Mouse (Mus musculus) limb, embryonic 10.5 days (tissue): ENCODE results near the gene Zdhhc20. TPM values are rescaled to one million over a fixed set of nuclear protein-coding genes. Genes with fewer than 3 reads are reported as not detected.
A peak's percentile ranks its signal among the peaks of the same experiment; 100 is the strongest.
"Not testable (repeated sequence)": the region's sequence is repeated elsewhere in the genome, so short reads cannot be mapped to it uniquely, and the experiment has no call there.

ENCODE experiments used
- DNase-seq: peaks from one replicate; pipeline ENCODE4 v3.0.0-alpha.2; 2017; ENCODE audit warnings: low spot score
- H3K27ac ChIP-seq: fragments of 300-500 bp; sonication (generic); 2 replicates; pipeline ENCODE4 v1.5.1; 2016; ENCODE audit warnings: mild to moderate bottlenecking
- H3K27me3 ChIP-seq: fragments of 300-500 bp; sonication (generic); 2 replicates; pipeline ENCODE4 v1.6.1; 2016; ENCODE audit warnings: low read depth, mild to moderate bottlenecking; ENCODE audit not compliant: poor library complexity, severe bottlenecking
- H3K36me3 ChIP-seq: fragments of 300-500 bp; sonication (generic); 2 replicates; pipeline ENCODE4 v1.6.1; 2016; ENCODE audit warnings: mild to moderate bottlenecking, moderate library complexity
- H3K4me1 ChIP-seq: fragments of 300-500 bp; sonication (generic); 2 replicates; pipeline ENCODE4 v1.6.1; 2016
- H3K4me3 ChIP-seq: fragments of 300-500 bp; sonication (generic); 2 replicates; pipeline ENCODE4 v1.5.1; 2016; ENCODE audit warnings: mild to moderate bottlenecking, moderate library complexity
- H3K9me3 ChIP-seq: fragments of 300-500 bp; sonication (generic); replicated peaks from 2 replicates; pipeline ENCODE4 v1.6.1; 2016; ENCODE audit warnings: mild to moderate bottlenecking
- WGBS: fragments of 180-500 bp; shearing (Covaris S2); methylation state at CpG from one replicate; pipeline ENCODE4 v1.1.7; 2016; 5-methylcytosine and 5-hydroxymethylcytosine counted together
- polyA plus RNA-seq: library from polyadenylated mRNA; unstranded; fragments of >200 nt; fragmentation: Nextera tagmentation; extraction: Ambion mirVana; gene quantifications from 2 replicates; pipeline ENCODE4 v1.2.1, GENCODE M21; 2016

Gene Zdhhc20
- polyA plus RNA-seq, 1 experiment from 2014 or later, result 62.7 TPM

DNA sequence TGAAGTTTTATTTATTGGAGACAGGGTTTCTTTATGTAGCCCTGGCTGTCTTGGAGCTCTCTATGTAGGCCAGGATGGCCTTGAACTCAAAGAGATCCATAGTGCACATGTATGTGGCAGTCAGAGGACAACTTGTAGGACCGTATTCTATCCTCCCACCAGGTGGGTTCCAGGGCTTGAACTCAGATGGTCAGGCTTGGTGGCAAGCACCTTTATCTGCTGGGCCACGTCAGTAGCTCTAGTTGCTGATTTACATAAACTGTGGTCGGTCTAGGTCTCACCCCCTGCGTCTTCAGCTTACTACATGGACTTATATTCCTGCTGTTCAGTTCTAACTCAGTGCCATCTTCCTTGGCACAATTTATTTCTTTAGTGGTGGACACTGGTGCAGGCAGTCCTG is 21.2 kb upstream of the Zdhhc20 start:
- H3K4me1 ChIP-seq, result no peaks in the 10 kb centered on the region
- H3K27ac ChIP-seq, result no peak overlapping the region
- H3K9me3 ChIP-seq, result no peaks in the 10 kb centered on the region
- H3K4me3 ChIP-seq, result no peak overlapping the region
- DNase-seq, result no peak
- peaks cover 8% of the 10 kb centered on the region; the same call in 1 of the 2 replicates for H3K36me3 ChIP-seq
- H3K27me3 ChIP-seq, result no peaks in the 10 kb centered on the region
- WGBS, result 84% methylated on average over 4 of the region's 4 CpGs

DNA sequence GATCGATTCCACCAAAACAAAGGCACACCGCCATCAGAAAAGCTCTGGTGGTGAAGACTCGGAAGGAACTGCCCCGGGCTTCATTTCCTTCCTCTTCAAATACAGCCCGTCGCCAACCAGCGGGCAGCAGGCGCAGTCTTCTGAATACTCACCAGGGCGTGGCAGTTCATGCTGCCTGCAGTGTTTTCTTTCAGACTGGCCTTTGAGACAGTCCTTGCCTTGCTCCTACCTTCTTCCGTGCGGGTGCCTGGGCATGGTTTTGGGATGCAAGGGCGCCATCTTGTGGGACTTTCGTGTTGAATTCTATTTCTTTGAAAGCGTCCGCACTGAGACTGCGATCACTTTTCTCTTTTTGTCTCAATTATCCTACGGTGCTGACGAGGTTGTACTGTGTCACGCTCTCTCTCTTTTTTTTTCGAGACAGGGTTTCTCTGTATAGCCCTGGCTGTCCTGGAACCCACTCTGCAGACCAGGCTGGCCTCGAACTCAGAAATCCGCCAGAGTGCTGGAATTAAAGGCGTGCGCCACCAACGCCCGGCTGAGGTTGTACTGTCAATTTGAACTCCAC is 20.5 kb upstream of the Zdhhc20 start:
- H3K4me3 ChIP-seq, result peak overlapping the region; percentile 40
- H3K27ac ChIP-seq, result peak overlapping the region; percentile 66
- 25% methylated on average over 26 of the region's 26 CpGs for WGBS
- no peaks in the 10 kb centered on the region for H3K4me1 ChIP-seq
- H3K9me3 ChIP-seq, result no peaks in the 10 kb centered on the region
- DNase-seq, result peak; percentile 82
- H3K36me3 ChIP-seq, result peaks cover 2% of the 10 kb centered on the region; the same call in 1 of the 2 replicates
- H3K27me3 ChIP-seq, result no peaks in the 10 kb centered on the region

DNA sequence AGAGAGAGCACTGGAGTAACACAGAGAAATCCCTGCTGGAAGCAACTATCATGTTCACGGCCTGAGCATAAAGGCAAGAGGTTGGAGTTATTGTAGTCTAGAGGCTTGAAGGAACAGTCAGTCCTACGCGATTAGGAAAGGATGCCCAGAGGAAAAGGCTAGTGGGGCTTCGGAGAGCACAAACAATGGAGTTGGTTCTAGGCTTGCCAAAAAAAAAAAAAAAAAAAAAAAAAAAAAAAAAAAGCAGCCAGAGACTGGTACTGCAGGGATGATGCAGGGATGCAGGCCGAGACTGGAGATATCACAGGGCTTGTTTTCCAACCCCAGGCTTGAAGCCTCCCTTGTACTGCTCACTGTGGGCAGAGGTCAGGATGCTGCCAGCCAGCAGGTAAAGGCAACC is 19.2 kb upstream of the Zdhhc20 start:
- Histone ChIP-seq H3K4me3 (no peak overlapping the region), H3K36me3 (no peaks in the 10 kb centered on the region), H3K9me3 (no peaks in the 10 kb centered on the region), H3K27ac (no peak overlapping the region), H3K4me1 (no peaks in the 10 kb centered on the region), H3K27me3 (no peaks in the 10 kb centered on the region)
- no peak for DNase-seq
- WGBS, result 88% methylated on average over 5 of the region's 5 CpGs

DNA sequence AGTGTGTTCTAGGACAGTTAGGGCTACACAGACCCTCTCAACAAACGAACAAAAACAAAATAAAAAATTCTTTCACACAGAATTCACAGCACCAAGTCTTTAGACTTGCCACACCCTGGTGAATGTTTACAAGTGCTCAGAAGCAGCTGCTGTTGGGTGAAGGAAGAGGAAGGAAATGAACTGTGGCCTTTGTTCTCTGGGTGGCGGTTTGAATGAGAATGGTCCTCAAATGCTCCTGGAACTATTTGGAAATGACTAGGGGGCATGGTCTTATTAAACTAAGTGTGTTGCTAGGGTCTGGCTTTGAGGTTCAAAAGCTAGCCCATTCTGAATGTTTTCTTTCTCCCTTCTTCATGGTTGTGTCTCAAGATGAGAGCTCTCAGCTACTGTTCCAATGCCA is 18.4 kb upstream of the Zdhhc20 start:
- Histone ChIP-seq H3K4me3 (no peak overlapping the region), H3K36me3 (no peaks in the 10 kb centered on the region)
- WGBS, result 74% methylated on average over 2 of the region's 2 CpGs

DNA sequence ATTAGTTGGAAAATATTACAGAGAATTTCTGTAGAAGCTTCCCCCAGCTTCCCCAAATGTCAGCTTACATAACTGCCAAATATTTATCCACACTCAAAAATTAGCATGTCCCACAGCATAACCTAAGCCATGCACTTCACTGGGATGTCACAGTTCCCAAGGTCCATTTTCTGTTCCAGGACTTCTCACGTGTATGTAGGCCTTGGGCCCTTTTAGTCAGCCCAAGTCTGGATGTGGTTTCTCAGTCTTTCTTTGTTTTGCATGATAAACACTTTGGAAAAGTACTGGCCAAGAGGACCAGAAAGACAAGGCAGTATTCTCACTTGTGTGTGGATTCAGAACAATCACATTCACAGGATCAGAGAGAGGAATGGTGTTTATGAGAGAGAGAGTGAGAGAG is 11.9 kb upstream of the Zdhhc20 start:
- WGBS, result 74% methylated on average over 1 of the region's 1 CpGs
- Histone ChIP-seq H3K4me3 (no peak overlapping the region), H3K27ac (no peak overlapping the region), H3K9me3 (no peaks in the 10 kb centered on the region), H3K27me3 (no peaks in the 10 kb centered on the region), H3K4me1 (no peaks in the 10 kb centered on the region), H3K36me3 (no peaks in the 10 kb centered on the region)
- no peak for DNase-seq

More for the DNA sequence above, 18.4 kb upstream of the Zdhhc20 start:
- no peak for DNase-seq
- Histone ChIP-seq H3K27me3 (no peaks in the 10 kb centered on the region), H3K27ac (no peak overlapping the region), H3K4me1 (no peaks in the 10 kb centered on the region), H3K9me3 (no peaks in the 10 kb centered on the region)

DNA sequence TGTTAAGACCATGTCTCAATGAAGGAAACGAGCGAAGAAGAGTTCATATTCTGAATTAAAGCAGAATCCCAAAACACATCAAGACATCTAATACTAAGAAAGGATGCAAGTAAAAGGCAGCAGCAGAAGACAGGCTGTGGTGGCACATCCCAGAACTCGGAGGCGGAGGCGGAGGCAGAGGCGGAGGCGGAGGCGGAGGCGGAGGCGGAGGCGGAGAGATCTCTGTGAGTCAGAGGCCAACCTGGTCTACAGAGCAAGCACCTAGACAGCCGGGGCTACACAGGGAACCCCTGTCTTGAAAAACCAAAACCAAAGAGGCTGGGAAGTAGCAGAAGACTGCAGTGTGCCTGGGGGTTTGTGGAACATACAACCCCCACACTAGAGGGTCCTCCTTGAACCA is 6.8 kb upstream of the Zdhhc20 start:
- Histone ChIP-seq H3K36me3 (no peaks in the 10 kb centered on the region), H3K9me3 (no peaks in the 10 kb centered on the region), H3K27me3 (no peaks in the 10 kb centered on the region), H3K27ac (no peak overlapping the region), H3K4me1 (no peaks in the 10 kb centered on the region), H3K4me3 (no peak overlapping the region)
- no peak for DNase-seq
- 97% methylated on average over 12 of the region's 12 CpGs for whole genome bisulfite sequencing

DNA sequence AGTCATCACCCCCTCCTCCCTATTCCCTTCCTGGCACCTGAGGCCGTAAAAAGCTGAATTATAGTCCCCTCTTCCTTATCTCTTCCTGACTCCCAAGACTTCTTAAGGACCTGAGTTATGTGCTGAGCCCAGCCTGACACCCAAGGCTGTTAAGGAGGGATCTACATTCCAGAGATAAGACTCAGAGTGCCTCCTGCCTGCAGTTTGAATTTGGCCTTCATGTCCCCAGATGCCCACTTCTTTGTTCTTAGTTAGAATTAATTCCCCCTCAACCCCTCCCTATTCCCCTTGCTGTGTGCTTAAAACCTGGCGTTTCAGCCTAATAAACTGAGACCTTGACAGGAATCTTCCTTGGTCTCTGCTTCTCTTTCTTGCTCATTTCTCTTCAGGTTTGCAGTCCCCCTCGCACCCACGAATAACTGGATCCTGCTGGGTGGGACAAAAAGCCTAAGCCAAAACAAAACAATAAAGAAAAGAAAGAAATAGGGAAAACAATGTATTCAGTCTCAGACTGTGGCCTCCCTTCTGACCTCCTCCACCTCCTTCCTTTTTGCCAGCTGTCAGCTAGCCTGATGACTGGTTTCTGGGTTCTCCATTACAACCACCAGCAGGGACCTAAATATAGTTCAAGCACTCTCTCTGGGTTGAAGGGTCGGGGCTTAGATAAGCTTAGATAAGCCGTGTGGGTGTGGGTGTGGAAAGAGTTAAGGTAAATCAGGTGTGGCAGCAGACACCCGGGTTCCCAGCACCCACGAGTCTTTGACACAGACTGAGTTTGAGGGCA is 6.2 kb upstream of the Zdhhc20 start:
- H3K27me3 ChIP-seq, H3K4me3 ChIP-seq, DNase-seq, H3K36me3 ChIP-seq, H3K4me1 ChIP-seq, H3K9me3 ChIP-seq, H3K27ac ChIP-seq: not testable (repeated sequence)
- 84% methylated on average over 8 of the region's 8 CpGs for WGBS

DNA sequence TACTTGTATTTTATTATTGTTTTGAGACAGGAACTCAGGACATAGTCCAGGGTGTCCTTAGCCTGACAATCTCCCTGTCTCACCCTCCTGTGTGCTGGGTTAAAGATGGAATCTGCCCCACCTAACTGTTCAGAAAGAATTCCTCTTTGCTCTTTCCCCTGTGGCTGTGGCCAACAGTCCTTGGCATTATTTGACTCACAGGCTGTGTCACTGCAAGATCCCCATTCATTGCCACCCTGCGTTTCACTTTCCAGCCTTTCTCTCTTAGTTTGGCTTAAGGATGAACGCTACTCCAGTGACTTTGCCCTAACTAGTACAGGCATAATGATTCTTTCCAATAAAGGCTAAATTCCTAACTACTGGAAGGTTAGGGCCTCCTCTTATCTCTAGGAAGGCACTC is 4.3 kb upstream of the Zdhhc20 start:
- Histone ChIP-seq H3K27me3 (no peaks in the 10 kb centered on the region), H3K4me3 (no peak overlapping the region), H3K27ac (no peak overlapping the region), H3K36me3 (no peaks in the 10 kb centered on the region), H3K4me1 (no peaks in the 10 kb centered on the region), H3K9me3 (no peaks in the 10 kb centered on the region)
- 90% methylated on average over 2 of the region's 2 CpGs for WGBS
- no peak for DNase-seq

DNA sequence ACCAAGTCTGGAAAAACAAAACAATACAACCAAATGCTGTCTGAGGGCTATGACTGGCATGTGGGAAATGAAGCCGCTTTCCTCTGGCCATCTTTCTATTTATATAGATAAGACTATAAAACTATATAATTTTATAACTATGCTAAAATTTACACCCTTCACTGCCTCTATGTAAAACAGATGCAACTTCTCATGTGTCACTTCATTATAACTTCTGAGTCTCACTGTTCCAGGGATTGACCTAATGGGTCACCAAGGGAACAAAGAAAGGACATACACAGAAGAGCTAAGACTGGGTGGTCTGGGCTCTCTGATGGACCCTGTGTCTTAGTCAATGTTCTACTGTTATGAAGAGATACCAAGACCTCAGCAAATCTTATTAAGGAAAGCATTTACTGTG is 2.9 kb upstream of the Zdhhc20 start:
- H3K9me3 ChIP-seq, result no peaks in the 10 kb centered on the region
- H3K27me3 ChIP-seq, result no peaks in the 10 kb centered on the region
- H3K4me3 ChIP-seq, result no peak overlapping the region
- H3K4me1 ChIP-seq, result peaks cover 3% of the 10 kb centered on the region; the same call in 1 of the 2 replicates
- H3K27ac ChIP-seq, result no peak overlapping the region
- no peak for DNase-seq
- WGBS, result 100% methylated on average over 1 of the region's 1 CpGs
- no peaks in the 10 kb centered on the region for H3K36me3 ChIP-seq

DNA sequence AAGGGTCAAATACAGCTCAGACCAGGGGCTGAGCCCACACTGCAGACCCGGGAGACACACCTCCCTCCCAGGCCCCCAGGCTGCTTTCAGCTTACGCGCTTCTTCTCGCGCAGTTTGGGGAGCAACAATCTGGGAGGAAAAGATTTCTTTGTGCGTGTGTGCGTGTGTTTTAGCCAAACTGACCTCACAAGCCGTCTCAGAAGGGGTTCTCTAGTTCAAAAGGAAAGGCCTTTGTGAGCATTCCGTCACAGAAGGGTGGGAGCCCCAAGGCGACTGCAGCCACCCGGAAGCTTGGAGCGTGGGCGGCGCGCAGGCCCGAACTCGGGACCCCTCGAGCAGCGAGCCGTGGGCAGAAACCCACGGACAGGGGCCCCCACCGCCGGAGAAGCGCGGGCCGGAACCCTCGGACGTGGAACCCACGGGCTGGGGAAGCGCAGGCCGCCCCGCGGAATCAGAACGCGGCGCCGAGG is 500 bp downstream of the Zdhhc20 start:
- peaks cover 3% of the 10 kb centered on the region; the same call in 1 of the 2 replicates for H3K4me1 ChIP-seq
- peak overlapping the region; percentile 95 for H3K27ac ChIP-seq
- under 1% methylated on average over 37 of the region's 37 CpGs for WGBS
- no peaks in the 10 kb centered on the region for H3K9me3 ChIP-seq
- H3K27me3 ChIP-seq, result no peaks in the 10 kb centered on the region
- DNase-seq, result peak; percentile 68
- peak overlapping the region; percentile 93 for H3K4me3 ChIP-seq
- peaks cover 12% of the 10 kb centered on the region for H3K36me3 ChIP-seq

DNA sequence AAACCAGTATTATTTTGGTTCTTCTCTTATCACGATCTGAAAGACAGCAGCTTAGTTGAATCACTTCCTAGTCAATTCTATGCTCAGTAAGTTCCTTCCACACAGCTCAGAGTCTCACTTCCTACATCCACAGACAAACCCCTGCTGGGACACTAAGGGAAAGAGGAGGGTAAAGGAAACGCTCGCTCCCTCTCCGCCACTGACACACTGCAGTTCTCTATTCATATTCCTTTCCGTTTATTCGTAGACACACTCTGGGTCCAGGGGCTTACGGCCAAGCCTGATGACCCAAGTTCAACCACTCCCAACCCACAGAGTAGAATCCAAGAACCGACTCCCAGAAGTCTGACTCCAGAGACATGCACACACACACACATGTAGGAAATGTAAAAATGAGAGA is 2.9 kb downstream of the Zdhhc20 start:
- WGBS, result 91% methylated on average over 8 of the region's 8 CpGs
- Histone ChIP-seq H3K9me3 (no peaks in the 10 kb centered on the region), H3K4me3 (no peak overlapping the region), H3K36me3 (peaks cover 12% of the 10 kb centered on the region), H3K27me3 (no peaks in the 10 kb centered on the region), H3K4me1 (peaks cover 3% of the 10 kb centered on the region; the same call in 1 of the 2 replicates), H3K27ac (no peak overlapping the region)
- DNase-seq, result no peak

DNA sequence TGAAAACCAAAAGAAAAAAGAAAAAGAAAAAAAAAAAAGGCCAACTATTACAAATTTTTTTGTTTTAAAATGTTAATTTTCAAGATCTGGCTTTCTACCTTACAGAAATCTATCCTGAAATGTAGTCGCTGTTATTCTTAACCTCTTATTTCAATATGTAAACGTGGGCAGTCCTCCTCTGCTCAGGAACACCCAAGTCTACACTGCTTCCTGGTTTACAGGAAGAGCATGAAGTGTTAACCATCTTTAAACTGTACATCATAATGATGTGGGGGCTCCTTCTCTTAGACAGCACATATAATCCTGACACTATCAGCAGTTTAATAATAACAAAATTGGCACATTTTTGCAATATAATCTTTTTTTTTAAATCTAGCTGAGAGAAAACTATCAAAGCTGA is 4.0 kb downstream of the Zdhhc20 start:
- H3K4me1 ChIP-seq, result peaks cover 6% of the 10 kb centered on the region
- H3K9me3 ChIP-seq, result no peaks in the 10 kb centered on the region
- no peak overlapping the region for H3K4me3 ChIP-seq
- H3K27ac ChIP-seq, result no peak overlapping the region
- no peaks in the 10 kb centered on the region for H3K27me3 ChIP-seq
- no peak for DNase-seq
- 86% methylated on average over 2 of the region's 2 CpGs for WGBS
- H3K36me3 ChIP-seq, result peaks cover 12% of the 10 kb centered on the region

DNA sequence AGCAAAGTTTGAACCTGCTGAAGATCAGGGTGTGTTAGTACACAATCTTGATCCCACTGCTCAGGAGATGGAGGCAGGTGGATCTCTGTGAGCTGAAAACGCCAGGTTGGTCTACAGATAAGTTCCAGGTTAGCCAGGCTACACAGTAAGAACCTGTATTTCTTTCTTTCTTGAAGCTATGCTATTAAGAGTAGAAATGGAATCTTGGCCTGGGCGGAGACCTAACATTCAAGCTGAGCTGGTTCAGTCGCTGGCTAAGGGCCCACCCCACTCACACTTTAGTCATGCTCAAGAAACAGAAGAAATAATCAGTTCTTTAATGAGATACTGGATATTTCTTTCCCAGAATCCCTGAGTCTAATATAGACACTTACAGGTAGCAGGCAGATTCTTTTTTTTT is 6.7 kb downstream of the Zdhhc20 start:
- no peak overlapping the region for H3K27ac ChIP-seq
- H3K4me1 ChIP-seq, result peaks cover 6% of the 10 kb centered on the region
- H3K9me3 ChIP-seq, result no peaks in the 10 kb centered on the region
- peaks cover 12% of the 10 kb centered on the region for H3K36me3 ChIP-seq
- 94% methylated on average over 3 of the region's 3 CpGs for WGBS
- no peak for DNase-seq
- H3K27me3 ChIP-seq, result no peaks in the 10 kb centered on the region
- H3K4me3 ChIP-seq, result no peak overlapping the region
